Mouse (Mus musculus) lung, postnatal 10 days (tissue): ENCODE measurements around the gene Hist1h1e.

Experiments used
- DNase-seq: peaks from one replicate; pipeline ENCODE4 v3.0.0; 2021

The Hist1h1e gene

GRCm38 (mm10) chr13:23622175-23622671 is at the start of gene Hist1h1e:
Gene Hist1h1e, minus strand, starts transcription at chr13:23622558.
- peak; percentile 95 for DNase-seq

- DNase-seq: peak; percentile 5
Measured at GRCm38 (mm10) chr13:23662536-23662935, 40.2 kb upstream of the Hist1h1e start.

- DNase-seq: no peak
Measured at GRCm38 (mm10) chr13:23659636-23660366, 37.4 kb upstream of the Hist1h1e start.

GRCm38 (mm10) chr13:23630653-23631052 is 8.3 kb upstream of the Hist1h1e start:
- peak; percentile 48 for DNase-seq

GRCm38 (mm10) chr13:23622861-23623450 is 598 bp upstream of the Hist1h1e start:
- peak; percentile 38 for DNase-seq

GRCm38 (mm10) chr13:23621532-23622174 is 705 bp downstream of the Hist1h1e start:
- peak; percentile 91 for DNase-seq

GRCm38 (mm10) chr13:23620733-23621531 is 1.4 kb downstream of the Hist1h1e start, which contains the start of gene Hist1h2be:
Gene Hist1h2be, minus strand, starts transcription at chr13:23621124.
- peak; percentile 85 for DNase-seq

- DNase-seq: no peak
Measured at GRCm38 (mm10) chr13:23620056-23620732, 2.2 kb downstream of the Hist1h1e start.

- DNase-seq: no peak
Measured at GRCm38 (mm10) chr13:23611638-23612037, 10.7 kb downstream of the Hist1h1e start.

GRCm38 (mm10) chr13:23610393-23610792 is 12.0 kb downstream of the Hist1h1e start:
- DNase-seq: no peak

GRCm38 (mm10) chr13:23609844-23610243 is 12.5 kb downstream of the Hist1h1e start:
- no peak for DNase-seq

- DNase-seq: no peak
Measured at GRCm38 (mm10) chr13:23609209-23609608, 13.1 kb downstream of the Hist1h1e start.

- DNase-seq: no peak
Measured at GRCm38 (mm10) chr13:23605052-23605451, 17.3 kb downstream of the Hist1h1e start.

- DNase-seq: no peak
Measured at GRCm38 (mm10) chr13:23604452-23604851, 17.9 kb downstream of the Hist1h1e start.

- peak; percentile 36 for DNase-seq
Measured at GRCm38 (mm10) chr13:23603182-23603699, 19.1 kb downstream of the Hist1h1e start.

- peak; percentile 84 for DNase-seq
Measured at GRCm38 (mm10) chr13:23597957-23598356, 24.4 kb downstream of the Hist1h1e start.

GRCm38 (mm10) chr13:23595622-23596372 is 26.6 kb downstream of the Hist1h1e start:
- DNase-seq: no peak

- DNase-seq: no peak
Measured at GRCm38 (mm10) chr13:23595185-23595584, 27.2 kb downstream of the Hist1h1e start.

- peak; percentile 49 for DNase-seq
Measured at GRCm38 (mm10) chr13:23593051-23593770, 29.1 kb downstream of the Hist1h1e start.

- DNase-seq: no peak
Measured at GRCm38 (mm10) chr13:23592614-23593013, 29.7 kb downstream of the Hist1h1e start.
